Mouse (Mus musculus) ES-Bruce4 (cell line): ENCODE data around the gene Shank2.

Experiments
- CTCF ChIP-seq: IDR thresholded peaks from one replicate; pipeline ENCODE4 v1.8.1; 2011; ENCODE audit warnings: low read depth, low read length
- EP300 ChIP-seq: IDR thresholded peaks from 2 replicates; pipeline ENCODE4 v1.6.1; 2011; ENCODE audit warnings: low read depth, low read length; ENCODE audit not compliant: insufficient read depth
- POLR2A ChIP-seq: IDR thresholded peaks from one replicate; pipeline ENCODE4 v1.8.1; 2011; ENCODE audit warnings: low read length; ENCODE audit not compliant: insufficient read depth

- TF ChIP-seq EP300 (no peak), CTCF (no peak), POLR2A (no peak)
These were observed 323.1 kb downstream of the Shank2 start for GRCm38 (mm10) chr7:144324861-144325260.
